Mouse (Mus musculus) hindbrain, postnatal 0 days (tissue): ENCODE measurements at regions not wholly inside any gene's neighbourhood (a gene's known extent, or its start where the extent isn't known, plus 50 kb on each side); places are given as distances from the start of the nearest gene placed in this dataset.

Source experiments
- ATAC-seq: fragments of 200-750 bp; cut with Nextera tagmentation; 2 replicates; pipeline ENCODE4 v1.8.0; 2017; ENCODE audit warnings: mild to moderate bottlenecking, moderate TSS enrichment, moderate library complexity
- DNase-seq: peaks from one replicate; pipeline ENCODE4 v3.0.0-alpha.2; 2015; ENCODE audit warnings: low spot score
- H3K27ac ChIP-seq: fragments of 300-500 bp; sonication (generic); 2 replicates; pipeline ENCODE4 v1.5.1; 2014; ENCODE audit warnings: mild to moderate bottlenecking
- H3K27me3 ChIP-seq: fragments of 300-500 bp; sonication (generic); 2 replicates; pipeline ENCODE4 v1.6.1; 2014; ENCODE audit warnings: low read length, mixed read lengths; ENCODE audit not compliant: insufficient read depth
- H3K36me3 ChIP-seq: fragments of 300-500 bp; sonication (generic); 2 replicates; pipeline ENCODE4 v1.6.1; 2014; ENCODE audit warnings: low read length, mixed read lengths; ENCODE audit not compliant: insufficient read depth
- H3K4me1 ChIP-seq: fragments of 300-500 bp; sonication (generic); 2 replicates; pipeline ENCODE4 v1.6.1; 2014; ENCODE audit warnings: antibody characterized with exemption, low read length, mixed read lengths; ENCODE audit not compliant: insufficient read depth
- H3K4me2 ChIP-seq: fragments of 300-500 bp; sonication (generic); 2 replicates; pipeline ENCODE4 v1.6.1; 2014; ENCODE audit warnings: low read depth, mild to moderate bottlenecking, low read length, moderate library complexity, mixed read lengths
- H3K4me3 ChIP-seq: fragments of 300-500 bp; sonication (generic); 2 replicates; pipeline ENCODE4 v1.5.1; 2014; ENCODE audit warnings: low read length
- H3K9ac ChIP-seq: fragments of 300-500 bp; sonication (generic); replicated peaks from 2 replicates; pipeline ENCODE4 v1.6.1; 2014; ENCODE audit warnings: mild to moderate bottlenecking, low read length, moderate library complexity, mixed read lengths
- H3K9me3 ChIP-seq: fragments of 300-500 bp; sonication (generic); 2 replicates; pipeline ENCODE4 v1.6.1; 2016; ENCODE audit warnings: low read length, mixed read lengths
- CTCF ChIP-seq: IDR thresholded peaks from 2 replicates; pipeline ENCODE4 v1.5.1; 2016; ENCODE audit warnings: antibody characterized with exemption, control low read depth, low read depth
- WGBS: fragments of 180-500 bp; shearing (Covaris S2); extraction: QIAGEN DNeasy Blood & Tissue Kit; methylation state at CpG from one replicate; pipeline ENCODE4 v1.1.7; 2014; 5-methylcytosine and 5-hydroxymethylcytosine counted together

GRCm38 (mm10) chr16:87267954-87268804 is 85.8 kb upstream of the N6amt1 start:
- TF ChIP-seq CTCF = no peak
- H3K36me3 ChIP-seq = no peaks in the 10 kb centered on the region
- WGBS = 86% methylated on average over 9 of the region's 9 CpGs
- ATAC-seq = no peak
- peaks cover 8% of the 10 kb centered on the region for H3K4me1 ChIP-seq
- H3K4me2 ChIP-seq = no peak overlapping the region
- no peaks in the 10 kb centered on the region for H3K9me3 ChIP-seq
- H3K9ac ChIP-seq = no peak overlapping the region
- no peak overlapping the region for H3K4me3 ChIP-seq
- H3K27me3 ChIP-seq = no peaks in the 10 kb centered on the region
- no peak for DNase-seq
- no peak overlapping the region for H3K27ac ChIP-seq

- Histone ChIP-seq H3K27me3 (no peaks in the 10 kb centered on the region), H3K4me1 (peaks cover 8% of the 10 kb centered on the region), H3K9ac (no peak overlapping the region), H3K4me3 (no peak overlapping the region), H3K9me3 (no peaks in the 10 kb centered on the region), H3K4me2 (no peak overlapping the region), H3K36me3 (no peaks in the 10 kb centered on the region), H3K27ac (no peak overlapping the region)
- DNase-seq = no peak
- 93% methylated on average over 4 of the region's 4 CpGs for WGBS
- ATAC-seq = no peak
- no peak for TF ChIP-seq CTCF
Observed at GRCm38 (mm10) chr16:87267517-87267916, 86.5 kb upstream of the N6amt1 start.

- Histone ChIP-seq H3K36me3 (no peaks in the 10 kb centered on the region), H3K4me1 (peaks cover 12% of the 10 kb centered on the region), H3K9me3 (no peaks in the 10 kb centered on the region), H3K27ac (no peak overlapping the region), H3K9ac (no peak overlapping the region), H3K27me3 (no peaks in the 10 kb centered on the region), H3K4me2 (no peak overlapping the region), H3K4me3 (no peak overlapping the region)
- peak; percentile 67; the same call in 1 of the 2 replicates for ATAC-seq
- TF ChIP-seq CTCF = no peak
- peak; percentile 65 for DNase-seq
- 26% methylated on average over 4 of the region's 4 CpGs for WGBS
Observed at GRCm38 (mm10) chr16:87263571-87263970, 90.4 kb upstream of the N6amt1 start.

- ATAC-seq = no peak
- whole genome bisulfite sequencing = 67% methylated on average over 8 of the region's 8 CpGs
- TF ChIP-seq CTCF = no peak
Observed at GRCm38 (mm10) chr16:87263041-87263440, 90.9 kb upstream of the N6amt1 start.

GRCm38 (mm10) chr16:87262497-87262896 is 91.5 kb upstream of the N6amt1 start:
- ATAC-seq = no peak
- Histone ChIP-seq H3K27ac (no peak overlapping the region), H3K36me3 (no peaks in the 10 kb centered on the region), H3K4me1 (peaks cover 12% of the 10 kb centered on the region), H3K9me3 (no peaks in the 10 kb centered on the region), H3K4me2 (no peak overlapping the region), H3K4me3 (no peak overlapping the region), H3K27me3 (no peaks in the 10 kb centered on the region), H3K9ac (no peak overlapping the region)
- no peak for TF ChIP-seq CTCF
- WGBS = 66% methylated on average over 3 of the region's 3 CpGs
- no peak for DNase-seq

More at GRCm38 (mm10) chr16:87263041-87263440, 90.9 kb upstream of the N6amt1 start:
- DNase-seq = no peak
- Histone ChIP-seq H3K27ac (no peak overlapping the region), H3K4me1 (peaks cover 12% of the 10 kb centered on the region), H3K9ac (no peak overlapping the region), H3K4me2 (no peak overlapping the region), H3K36me3 (no peaks in the 10 kb centered on the region), H3K27me3 (no peaks in the 10 kb centered on the region), H3K9me3 (no peaks in the 10 kb centered on the region), H3K4me3 (no peak overlapping the region)

GRCm38 (mm10) chr16:87261527-87261926 is 92.5 kb upstream of the N6amt1 start:
- Histone ChIP-seq H3K4me2 (no peak overlapping the region), H3K4me3 (no peak overlapping the region), H3K27ac (no peak overlapping the region), H3K4me1 (peaks cover 12% of the 10 kb centered on the region), H3K9me3 (no peaks in the 10 kb centered on the region), H3K9ac (no peak overlapping the region), H3K36me3 (no peaks in the 10 kb centered on the region), H3K27me3 (no peaks in the 10 kb centered on the region)
- DNase-seq = peak; percentile 71
- no peak for TF ChIP-seq CTCF
- 31% methylated on average over 7 of the region's 7 CpGs for WGBS
- peak; percentile 72 for ATAC-seq

GRCm38 (mm10) chr16:87254736-87255135 is 99.2 kb upstream of the N6amt1 start:
- Histone ChIP-seq H3K4me3 (no peak overlapping the region), H3K27ac (no peak overlapping the region), H3K9ac (no peak overlapping the region), H3K27me3 (no peaks in the 10 kb centered on the region), H3K4me2 (no peak overlapping the region), H3K9me3 (no peaks in the 10 kb centered on the region), H3K4me1 (no peaks in the 10 kb centered on the region), H3K36me3 (no peaks in the 10 kb centered on the region)
- ATAC-seq (no peak), DNase-seq (no peak)
- TF ChIP-seq CTCF = no peak
- WGBS = 100% methylated on average over 1 of the region's 1 CpGs
